Mouse (Mus musculus) embryonic facial prominence, embryonic 13.5 days (tissue): ENCODE results near the gene Saa4. TPM values are rescaled to one million over a fixed set of nuclear protein-coding genes. Genes with fewer than 3 reads are reported as not detected.
"Not testable (repeated sequence)": the region's sequence is repeated elsewhere in the genome, so short reads cannot be mapped to it uniquely, and the experiment has no call there.

Source experiments
- ATAC-seq: fragments of 200-750 bp; cut with Nextera tagmentation; 2 replicates; pipeline ENCODE4 v1.8.0; 2017; ENCODE audit warnings: low read depth; ENCODE audit not compliant: insufficient number of reproducible peaks, insufficient read depth, low FRiP score, low TSS enrichment
- H3K27ac ChIP-seq: fragments of 300-500 bp; sonication (generic); 2 replicates; pipeline ENCODE4 v1.5.1; 2015; ENCODE audit warnings: moderate library complexity, mild to moderate bottlenecking, inconsistent platforms
- H3K27me3 ChIP-seq: fragments of 300-500 bp; sonication (generic); 2 replicates; pipeline ENCODE4 v1.6.1; 2015; ENCODE audit warnings: mild to moderate bottlenecking, inconsistent platforms
- H3K36me3 ChIP-seq: fragments of 300-500 bp; sonication (generic); 2 replicates; pipeline ENCODE4 v1.6.1; 2015; ENCODE audit warnings: mild to moderate bottlenecking, inconsistent platforms
- H3K4me1 ChIP-seq: fragments of 300-500 bp; sonication (generic); 2 replicates; pipeline ENCODE4 v1.6.1; 2015; ENCODE audit warnings: inconsistent platforms
- H3K4me2 ChIP-seq: fragments of 300-500 bp; sonication (generic); 2 replicates; pipeline ENCODE4 v1.6.1; 2015; ENCODE audit warnings: moderate library complexity, mild to moderate bottlenecking, inconsistent platforms
- H3K4me3 ChIP-seq: fragments of 300-500 bp; sonication (generic); 2 replicates; pipeline ENCODE4 v1.5.1; 2015; ENCODE audit warnings: mild to moderate bottlenecking, inconsistent platforms
- H3K9ac ChIP-seq: fragments of 300-500 bp; sonication (generic); 2 replicates; pipeline ENCODE4 v1.6.1; 2015; ENCODE audit warnings: mild to moderate bottlenecking, inconsistent platforms
- H3K9me3 ChIP-seq: fragments of 300-500 bp; sonication (generic); 2 replicates; pipeline ENCODE4 v1.6.1; 2016; ENCODE audit warnings: inconsistent platforms
- WGBS: fragments of 180-500 bp; shearing (Covaris S2); methylation state at CpG from one replicate; pipeline ENCODE4 v1.1.7; 2015; ENCODE audit warnings: mixed read lengths; 5-methylcytosine and 5-hydroxymethylcytosine counted together
- polyA plus RNA-seq: library from polyadenylated mRNA; unstranded; fragments of >200 nt; fragmentation: Nextera tagmentation; extraction: Ambion mirVana; gene quantifications from 2 replicates; pipeline ENCODE4 v1.2.1, GENCODE M21; 2015

Saa4 gene
- polyA plus RNA-seq, 1 experiment from 2014 or later = not detected

DNA sequence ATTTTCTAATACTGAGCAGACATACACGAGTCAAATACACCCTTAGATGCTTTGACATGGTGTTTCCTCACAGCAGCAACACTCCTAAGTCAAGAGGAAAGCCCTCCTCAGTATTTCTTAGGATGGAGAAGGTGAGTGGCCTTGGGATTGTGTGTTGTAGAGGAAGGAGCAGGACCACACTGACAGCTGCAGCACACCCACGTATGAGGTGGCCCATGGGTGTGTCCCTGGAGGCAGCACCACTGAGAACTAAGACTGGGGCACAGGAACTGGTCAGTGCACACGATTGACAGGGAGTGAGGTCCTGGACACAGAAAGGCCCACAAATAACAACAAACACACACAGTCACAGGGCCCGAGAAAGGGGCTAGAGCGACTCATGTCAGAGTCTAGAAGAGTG is 7.6 kb upstream of the Saa4 start:
- H3K36me3 ChIP-seq, H3K4me1 ChIP-seq, H3K4me2 ChIP-seq, H3K27me3 ChIP-seq, H3K27ac ChIP-seq, ATAC-seq, H3K4me3 ChIP-seq, H3K9me3 ChIP-seq, H3K9ac ChIP-seq: not testable (repeated sequence)
- WGBS = 83% methylated on average over 5 of the region's 5 CpGs

- 81% methylated on average over 12 of the region's 12 CpGs for WGBS
Measured at GRCm38 (mm10) chr7:46738561-46739460, 6.4 kb upstream of the Saa4 start.

DNA sequence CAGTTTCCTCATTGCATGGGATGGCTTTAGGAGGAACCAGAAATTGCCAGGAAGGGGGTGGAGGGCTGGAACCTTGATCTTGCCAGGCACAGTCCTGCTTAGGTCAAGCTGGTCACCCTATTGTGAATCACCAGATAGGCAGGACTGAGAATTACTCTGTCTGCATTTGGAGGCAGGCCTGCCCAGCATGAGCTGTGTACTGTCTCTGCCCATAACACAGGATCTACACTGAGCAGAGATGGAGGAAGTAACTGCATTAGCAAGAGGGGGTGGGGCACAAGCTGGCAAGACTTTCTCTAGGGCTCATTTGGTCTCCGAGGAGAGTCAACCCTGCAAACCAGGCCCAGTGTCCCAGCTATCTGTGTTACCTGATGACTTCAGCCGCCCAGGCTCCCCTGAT is 2.6 kb upstream of the Saa4 start:
- no peak overlapping the region for H3K4me2 ChIP-seq
- no peak overlapping the region for H3K9ac ChIP-seq
- H3K27ac ChIP-seq = no peak overlapping the region
- WGBS = 77% methylated on average over 2 of the region's 2 CpGs
- no peak overlapping the region for H3K4me3 ChIP-seq
- H3K36me3 ChIP-seq = no peaks in the 10 kb centered on the region
- H3K27me3 ChIP-seq = no peaks in the 10 kb centered on the region
- H3K4me1 ChIP-seq = no peaks in the 10 kb centered on the region
- no peak for ATAC-seq
- no peaks in the 10 kb centered on the region for H3K9me3 ChIP-seq

More at GRCm38 (mm10) chr7:46738561-46739460, 6.4 kb upstream of the Saa4 start:
- no peaks in the 10 kb centered on the region for H3K9me3 ChIP-seq
- H3K9ac ChIP-seq = no peak overlapping the region
- no peak overlapping the region for H3K4me2 ChIP-seq
- no peak for ATAC-seq
- no peak overlapping the region for H3K27ac ChIP-seq
- H3K4me3 ChIP-seq = no peak overlapping the region
- H3K36me3 ChIP-seq = no peaks in the 10 kb centered on the region
- H3K4me1 ChIP-seq = no peaks in the 10 kb centered on the region
- no peaks in the 10 kb centered on the region for H3K27me3 ChIP-seq

GRCm38 (mm10) chr7:46727584-46727983 is 4.8 kb downstream of the Saa4 start:
- no peak overlapping the region for H3K4me2 ChIP-seq
- H3K9me3 ChIP-seq = no peaks in the 10 kb centered on the region
- ATAC-seq = no peak
- H3K9ac ChIP-seq = no peak overlapping the region
- H3K4me3 ChIP-seq = no peak overlapping the region
- 78% methylated on average over 1 of the region's 1 CpGs for WGBS
- no peak overlapping the region for H3K27ac ChIP-seq
- 0 out of 2 replicates have a peak, but pooled peaks cover 3% of the 10 kb centered on the region for H3K27me3 ChIP-seq
- H3K4me1 ChIP-seq = no peaks in the 10 kb centered on the region
- H3K36me3 ChIP-seq = no peaks in the 10 kb centered on the region

DNA sequence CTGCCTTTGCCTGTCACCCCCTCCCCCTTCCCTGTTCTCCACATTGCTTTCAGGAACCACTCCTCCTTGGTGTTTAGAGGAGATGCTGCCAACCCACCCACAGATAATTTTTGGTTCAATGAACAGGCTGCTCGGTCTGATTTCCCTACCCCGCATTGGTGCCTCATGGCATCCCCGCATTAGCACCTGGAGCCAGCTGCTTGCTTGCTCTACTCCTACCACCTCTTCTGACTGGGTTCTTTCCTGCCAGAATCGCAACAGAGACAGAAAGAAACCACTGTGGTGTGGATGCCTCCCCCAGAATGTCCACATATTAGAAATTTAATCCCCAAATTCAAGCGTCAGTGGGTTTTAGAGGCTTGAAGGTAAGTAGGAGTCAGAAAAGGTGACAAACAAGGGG is 8.0 kb downstream of the Saa4 start:
- no peak for ATAC-seq

GRCm38 (mm10) chr7:46723849-46724248 is 8.6 kb downstream of the Saa4 start:
- 85% methylated on average over 3 of the region's 3 CpGs for WGBS
- Histone ChIP-seq H3K9me3 (no peaks in the 10 kb centered on the region), H3K36me3 (no peaks in the 10 kb centered on the region), H3K27me3 (0 out of 2 replicates have a peak, but pooled peaks cover 3% of the 10 kb centered on the region), H3K4me1 (no peaks in the 10 kb centered on the region), H3K4me3 (no peak overlapping the region), H3K4me2 (no peak overlapping the region), H3K27ac (no peak overlapping the region), H3K9ac (no peak overlapping the region)
- no peak for ATAC-seq

More for the DNA sequence above, 8.0 kb downstream of the Saa4 start:
- no peak overlapping the region for H3K9ac ChIP-seq
- H3K4me2 ChIP-seq = no peak overlapping the region
- H3K36me3 ChIP-seq = no peaks in the 10 kb centered on the region
- WGBS = 70% methylated on average over 5 of the region's 5 CpGs
- H3K4me1 ChIP-seq = no peaks in the 10 kb centered on the region
- H3K27me3 ChIP-seq = 0 out of 2 replicates have a peak, but pooled peaks cover 3% of the 10 kb centered on the region
- H3K9me3 ChIP-seq = no peaks in the 10 kb centered on the region
- H3K4me3 ChIP-seq = no peak overlapping the region
- no peak overlapping the region for H3K27ac ChIP-seq

DNA sequence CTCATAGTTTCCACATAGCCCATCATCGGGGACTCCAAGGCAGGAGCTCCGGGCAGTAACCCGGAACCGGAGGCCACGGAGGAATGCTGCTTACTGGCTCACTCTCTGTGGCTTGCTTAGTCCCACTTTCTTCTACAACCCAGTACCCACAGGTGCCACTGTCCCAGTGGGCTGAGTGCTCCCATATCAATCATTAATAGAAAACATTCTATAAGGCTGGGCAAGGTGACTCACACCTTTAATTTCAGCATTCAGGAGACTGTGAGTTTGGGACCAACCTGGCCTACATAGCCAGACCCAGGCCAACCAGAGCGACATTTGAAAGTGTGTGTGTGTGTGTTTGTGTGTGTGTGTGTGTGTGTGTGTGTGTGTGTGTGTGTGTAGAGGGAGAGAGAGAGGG is 9.0 kb downstream of the Saa4 start:
- WGBS = 95% methylated on average over 6 of the region's 6 CpGs
- Histone ChIP-seq H3K27ac (no peak overlapping the region), H3K27me3 (0 out of 2 replicates have a peak, but pooled peaks cover 3% of the 10 kb centered on the region), H3K9ac (no peak overlapping the region), H3K36me3 (no peaks in the 10 kb centered on the region), H3K4me3 (no peak overlapping the region), H3K4me2 (no peak overlapping the region), H3K4me1 (no peaks in the 10 kb centered on the region), H3K9me3 (no peaks in the 10 kb centered on the region)
- no peak for ATAC-seq

DNA sequence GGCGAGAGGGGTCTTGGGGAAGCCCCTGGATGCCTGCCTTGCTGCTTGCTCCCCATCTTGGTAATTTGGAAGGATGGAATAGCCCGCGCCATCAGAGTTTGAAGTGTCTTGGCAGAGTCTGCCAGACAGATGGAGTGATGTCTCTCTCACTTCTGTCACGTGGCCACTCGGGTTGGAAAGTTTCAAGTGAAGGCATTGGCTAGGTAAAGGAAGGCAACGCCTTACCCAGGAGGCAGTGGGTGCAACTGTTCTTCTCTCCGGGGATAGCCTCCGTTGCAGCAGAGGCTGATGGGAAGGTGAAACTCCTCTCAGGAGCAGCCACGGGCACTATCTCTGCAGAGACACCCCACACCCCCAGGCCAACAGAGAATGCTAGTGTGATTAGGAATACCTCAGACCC is 11.9 kb downstream of the Saa4 start:
- Histone ChIP-seq H3K36me3 (no peaks in the 10 kb centered on the region), H3K4me1 (no peaks in the 10 kb centered on the region), H3K4me3 (no peak overlapping the region), H3K4me2 (no peak overlapping the region), H3K27ac (no peak overlapping the region), H3K27me3 (0 out of 2 replicates have a peak, but pooled peaks cover 3% of the 10 kb centered on the region), H3K9me3 (no peaks in the 10 kb centered on the region), H3K9ac (no peak overlapping the region)
- no peak for ATAC-seq
- WGBS = 76% methylated on average over 9 of the region's 9 CpGs

GRCm38 (mm10) chr7:46719526-46719925 is 12.9 kb downstream of the Saa4 start:
- no peaks in the 10 kb centered on the region for H3K9me3 ChIP-seq
- 77% methylated on average over 7 of the region's 7 CpGs for WGBS
- H3K27me3 ChIP-seq = no peaks in the 10 kb centered on the region
- H3K36me3 ChIP-seq = no peaks in the 10 kb centered on the region
- no peak for ATAC-seq
- no peaks in the 10 kb centered on the region for H3K4me1 ChIP-seq
- no peak overlapping the region for H3K27ac ChIP-seq
- H3K9ac ChIP-seq = no peak overlapping the region
- no peak overlapping the region for H3K4me2 ChIP-seq
- H3K4me3 ChIP-seq = no peak overlapping the region

GRCm38 (mm10) chr7:46718591-46719270 is 13.7 kb downstream of the Saa4 start:
- WGBS = 76% methylated on average over 7 of the region's 7 CpGs
- no peak for ATAC-seq
- Histone ChIP-seq H3K4me2 (no peak overlapping the region), H3K9me3 (no peaks in the 10 kb centered on the region), H3K4me3 (no peak overlapping the region), H3K27me3 (no peaks in the 10 kb centered on the region), H3K27ac (no peak overlapping the region), H3K4me1 (no peaks in the 10 kb centered on the region), H3K36me3 (no peaks in the 10 kb centered on the region), H3K9ac (no peak overlapping the region)

GRCm38 (mm10) chr7:46716897-46717296 is 15.5 kb downstream of the Saa4 start:
- WGBS = 62% methylated on average over 5 of the region's 5 CpGs
- Histone ChIP-seq H3K9me3 (no peaks in the 10 kb centered on the region), H3K27ac (no peak overlapping the region), H3K27me3 (no peaks in the 10 kb centered on the region), H3K36me3 (no peaks in the 10 kb centered on the region), H3K9ac (no peak overlapping the region), H3K4me2 (no peak overlapping the region), H3K4me3 (no peak overlapping the region), H3K4me1 (no peaks in the 10 kb centered on the region)
- ATAC-seq = no peak

GRCm38 (mm10) chr7:46715600-46715999 is 16.8 kb downstream of the Saa4 start, which contains the start of gene Saa3:
Gene Saa3, minus strand, starts transcription at chr7:46715700.
- ATAC-seq = no peak
- Histone ChIP-seq H3K4me1 (no peaks in the 10 kb centered on the region), H3K27ac (no peak within 1 kb of the TSS), H3K9ac (no peak within 1 kb of the TSS), H3K27me3 (no peaks in the 10 kb centered on the region), H3K4me3 (no peak within 1 kb of the TSS), H3K9me3 (no peaks in the 10 kb centered on the region), H3K4me2 (no peak within 1 kb of the TSS), H3K36me3 (no peaks in the 10 kb centered on the region)
- 87% methylated on average over 5 of the region's 5 CpGs for WGBS
